Mouse (Mus musculus) neural tube, postnatal 0 days (tissue): ENCODE results near the gene Rnf148. TPM values are rescaled to one million over a fixed set of nuclear protein-coding genes. Genes with fewer than 3 reads are reported as not detected.

Experiments
- polyA plus RNA-seq: library from polyadenylated mRNA; unstranded; fragments of >200 nt; fragmentation: Nextera tagmentation; extraction: Ambion mirVana; gene quantifications from 2 replicates; pipeline ENCODE4 v1.2.1, GENCODE M21; 2015

The Rnf148 gene
- polyA plus RNA-seq = not detected in 2 replicates

DNA sequence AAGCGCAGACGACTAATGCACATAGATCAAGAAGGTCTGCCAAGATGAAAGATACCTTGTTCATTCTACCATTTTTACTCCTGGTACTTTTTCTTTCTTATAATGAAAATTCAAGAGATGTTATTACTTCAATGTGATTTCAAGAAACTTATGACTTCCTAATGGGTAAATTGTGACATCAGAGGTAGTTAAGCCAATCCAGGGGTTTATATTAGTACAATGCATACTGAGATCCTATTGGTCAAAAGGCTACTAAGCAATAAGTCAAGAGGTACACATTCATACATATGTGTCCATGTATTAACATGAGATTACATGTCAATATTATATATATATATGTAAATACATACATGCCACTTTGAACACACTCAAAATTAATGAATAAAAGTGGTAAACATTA, at the start of gene Rnf148:
Gene Rnf148 (minus strand): TSS at position 101 of the 400 bp plus-strand sequence.

GRCm38 (mm10) chr6:23650205-23650604, 4.7 kb downstream of the Rnf148 start, which contains the start of gene Rnf133:
TSS of gene Rnf133 (minus strand) at chr6:23650305.

Other genes with a start within 250 kb of the Rnf148 start
- not detected in 2 replicates for gene Rnf133, start 4.8 kb downstream of the Rnf148 start, polyA plus RNA-seq
- gene Cadps2, start 184.3 kb upstream of the Rnf148 start, polyA plus RNA-seq = 10.1 and 11.1 TPM in 2 replicates